Mouse (Mus musculus) neural tube, postnatal 0 days (tissue): Measurements from ENCODE around the gene Vldlr. TPM values are rescaled to one million over a fixed set of nuclear protein-coding genes. Genes with fewer than 3 reads are reported as not detected.

Source experiments
- polyA plus RNA-seq: library from polyadenylated mRNA; unstranded; fragments of >200 nt; fragmentation: Nextera tagmentation; extraction: Ambion mirVana; gene quantifications from 2 replicates; pipeline ENCODE4 v1.2.1, GENCODE M21; 2015

Vldlr gene
- 20.7 and 20.8 TPM in 2 replicates for polyA plus RNA-seq

GRCm38 (mm10) chr19:27216318-27216717 lies at the start of gene Vldlr:
TSS of gene Vldlr (plus strand) at chr19:27216484.

Other genes with a start within 250 kb of the Vldlr start
- gene Kcnv2, start 106.1 kb downstream of the Vldlr start, polyA plus RNA-seq: not detected in 2 replicates
- 50.0 and 58.3 TPM in 2 replicates for gene Pum3, start 213.3 kb downstream of the Vldlr start, polyA plus RNA-seq